Comparison of ENCODE assay signal across 20 mouse cellular contexts in the genomic region with DNA sequence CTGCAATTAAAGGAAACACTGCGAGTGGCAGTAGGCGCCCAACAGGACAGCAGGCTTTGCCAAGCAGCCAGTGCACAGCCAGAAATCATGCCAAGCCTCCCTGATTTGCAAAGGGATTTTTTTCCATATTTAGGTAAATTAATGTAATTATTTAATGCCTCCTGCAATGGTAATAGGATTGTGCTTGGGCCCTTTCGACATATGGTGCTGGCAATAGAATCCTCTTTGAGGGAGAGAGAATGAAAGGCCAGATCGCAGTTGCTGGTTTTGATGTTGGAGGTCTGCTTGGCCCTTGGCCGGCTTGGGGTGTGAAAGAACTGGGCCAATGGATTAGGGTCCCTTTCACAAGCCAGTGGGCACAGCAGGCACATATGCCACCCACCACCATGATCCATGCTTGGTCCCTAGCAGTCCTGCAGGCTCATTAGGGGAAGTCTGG.
DNase-seq lines count a peak whose midpoint lies in the region; ATAC-seq and TF ChIP-seq lines count a peak whose summit lies in the region.
"Had no signal": no experiment of that assay in that cellular context is flagged by ENCODE, and none has a peak within 500 bp of the region (broad histone marks: within the 10 kb centered on the region; RNA-seq: fewer than 3 reads in every experiment).

No protein-coding gene starts in this region.

- no peak overlapping the region for H3K4me3 ChIP-seq in forebrain, embryonic 13.5 days
- H3K4me3 ChIP-seq in forebrain, embryonic 10.5 days = no peak overlapping the region
- H3K4me3 ChIP-seq in midbrain, embryonic 11.5 days (ENCODE audit: low read depth, low read length) = no peak overlapping the region
- H3K4me3 ChIP-seq in midbrain, embryonic 14.5 days (replicated peaks; ENCODE audit: low read depth, low read length) = no peak overlapping the region
- H3K4me3 ChIP-seq in limb, embryonic 14.5 days (replicated peaks; ENCODE audit: low read length) = no peak overlapping the region
- H3K4me3 ChIP-seq: midbrain, embryonic 12.5 days; myocyte; neural tube, embryonic 15.5 days had no signal

- H3K27me3 ChIP-seq in forebrain, embryonic 13.5 days = no peaks in the 10 kb centered on the region
- no peaks in the 10 kb centered on the region for H3K27me3 ChIP-seq in forebrain, embryonic 10.5 days (ENCODE audit: poor library complexity, severe bottlenecking)
- no peaks in the 10 kb centered on the region for H3K27me3 ChIP-seq in midbrain, embryonic 11.5 days (ENCODE audit: control insufficient read depth, insufficient read depth, low read length)
- no peaks in the 10 kb centered on the region for H3K27me3 ChIP-seq in midbrain, embryonic 14.5 days (ENCODE audit: control insufficient read depth, insufficient read depth, low read length)
- H3K27me3 ChIP-seq in limb, embryonic 14.5 days (ENCODE audit: control insufficient read depth, insufficient read depth, low read length) = no peaks in the 10 kb centered on the region
- H3K27me3 ChIP-seq: midbrain, embryonic 12.5 days; neural tube, embryonic 15.5 days had no signal

- H3K9me3 ChIP-seq in forebrain, embryonic 13.5 days (replicated peaks) = no peaks in the 10 kb centered on the region
- no peaks in the 10 kb centered on the region for H3K9me3 ChIP-seq in forebrain, embryonic 10.5 days
- H3K9me3 ChIP-seq in midbrain, embryonic 11.5 days (ENCODE audit: control insufficient read depth, low read length) = no peaks in the 10 kb centered on the region
- H3K9me3 ChIP-seq in midbrain, embryonic 14.5 days (ENCODE audit: control insufficient read depth, low read length) = no peaks in the 10 kb centered on the region
- no peaks in the 10 kb centered on the region for H3K9me3 ChIP-seq in limb, embryonic 14.5 days (ENCODE audit: control insufficient read depth, low read length)
- H3K9me3 ChIP-seq: midbrain, embryonic 12.5 days; neural tube, embryonic 15.5 days had no signal

- H3K4me2 ChIP-seq in forebrain, embryonic 13.5 days = no peak overlapping the region
- no peak overlapping the region for H3K4me2 ChIP-seq in midbrain, embryonic 11.5 days
- no peak overlapping the region for H3K4me2 ChIP-seq in midbrain, embryonic 14.5 days (ENCODE audit: low read length)
- H3K4me2 ChIP-seq in limb, embryonic 14.5 days (replicated peaks; ENCODE audit: low read depth, low read length, severe bottlenecking) = no peak overlapping the region
- H3K4me2 ChIP-seq: hindbrain, embryonic 14.5 days; midbrain, embryonic 12.5 days; neural tube, embryonic 15.5 days had no signal

- 69% methylated on average over 5 of the region's 5 CpGs for WGBS in forebrain, embryonic 13.5 days
- 91% methylated on average over 5 of the region's 5 CpGs for WGBS in forebrain, embryonic 10.5 days
- 90% methylated on average over 5 of the region's 5 CpGs for WGBS in midbrain, embryonic 11.5 days
- WGBS in midbrain, embryonic 14.5 days = 87% methylated on average over 5 of the region's 5 CpGs
- WGBS in limb, embryonic 14.5 days = 65% methylated on average over 5 of the region's 5 CpGs

- peak; percentile 79; the same call in 1 of the 2 replicates for ATAC-seq in forebrain, embryonic 13.5 days
- ATAC-seq in midbrain, embryonic 11.5 days (ENCODE audit: low FRiP score) = no peak
- ATAC-seq in midbrain, embryonic 14.5 days (ENCODE audit: low FRiP score, low TSS enrichment) = no peak
- ATAC-seq in limb, embryonic 14.5 days (ENCODE audit: low FRiP score, low read depth) = no peak

- H3K27ac ChIP-seq in forebrain, embryonic 13.5 days = no peak overlapping the region
- no peak overlapping the region for H3K27ac ChIP-seq in forebrain, embryonic 10.5 days
- H3K27ac ChIP-seq in midbrain, embryonic 11.5 days (ENCODE audit: low read depth, low read length) = no peak overlapping the region
- no peak overlapping the region for H3K27ac ChIP-seq in midbrain, embryonic 14.5 days (replicated peaks; ENCODE audit: low read depth, low read length)
- peak overlapping the region; percentile 28; the same call in 1 of the 2 replicates for H3K27ac ChIP-seq in limb, embryonic 14.5 days (replicated peaks; ENCODE audit: low read depth, low read length)
- H3K27ac ChIP-seq: hindbrain, embryonic 14.5 days; midbrain, embryonic 12.5 days; neural tube, embryonic 15.5 days had no signal

- DNase-seq in forebrain, embryonic 10.5 days (ENCODE audit: extremely low spot score, low spot score) = no peak
- peak; percentile 62 for DNase-seq in midbrain, embryonic 11.5 days (ENCODE audit: low spot score, missing footprints)
- no peak for DNase-seq in midbrain, embryonic 14.5 days
- peak; percentile 34 for DNase-seq in cerebellum, adult 9-11 months
- no peak for DNase-seq in limb, embryonic 14.5 days (ENCODE audit: low spot score)
- DNase-seq in heart, adult 18-20 months = no peak
- no peak for DNase-seq in urinary bladder, postnatal 4 days (ENCODE audit: low spot score in 2 of 2)
- DNase-seq: gastrocnemius, postnatal 14 days; heart, postnatal 14 days; kidney, adult 11 months; kidney, postnatal 14 days; layer of hippocampus, adult 9-11 months; lung, adult 18-20 months; lung, postnatal 4 days; spleen, adult 18-20 months had no signal

- no peak overlapping the region for H3K9ac ChIP-seq in forebrain, embryonic 13.5 days
- no peak overlapping the region for H3K9ac ChIP-seq in midbrain, embryonic 11.5 days (ENCODE audit: low read length)
- no peak overlapping the region for H3K9ac ChIP-seq in midbrain, embryonic 14.5 days (replicated peaks; ENCODE audit: low read length)
- no peak overlapping the region for H3K9ac ChIP-seq in limb, embryonic 14.5 days (ENCODE audit: low read depth, low read length, severe bottlenecking)
- H3K9ac ChIP-seq: hindbrain, embryonic 14.5 days; midbrain, embryonic 12.5 days; neural tube, embryonic 15.5 days had no signal

- TF ChIP-seq POLR2A in limb, embryonic 14.5 days (IDR thresholded peaks at IDR 0.05; ENCODE audit: borderline replicate concordance, extremely low read depth, insufficient read depth, insufficient read length) = no peak

- H3K4me1 ChIP-seq in forebrain, embryonic 13.5 days = no peaks in the 10 kb centered on the region
- H3K4me1 ChIP-seq in forebrain, embryonic 10.5 days = no peaks in the 10 kb centered on the region
- no peaks in the 10 kb centered on the region for H3K4me1 ChIP-seq in midbrain, embryonic 11.5 days (ENCODE audit: control insufficient read depth, insufficient read depth, low read length)
- H3K4me1 ChIP-seq in midbrain, embryonic 14.5 days (ENCODE audit: control insufficient read depth, insufficient read depth, low read length) = no peaks in the 10 kb centered on the region
- H3K4me1 ChIP-seq in limb, embryonic 14.5 days (ENCODE audit: control insufficient read depth, insufficient read depth, low read length) = no peaks in the 10 kb centered on the region
- H3K4me1 ChIP-seq: midbrain, embryonic 12.5 days; neural tube, embryonic 15.5 days had no signal

- no peaks in the 10 kb centered on the region for H3K36me3 ChIP-seq in forebrain, embryonic 13.5 days (ENCODE audit: poor library complexity, severe bottlenecking)
- H3K36me3 ChIP-seq in forebrain, embryonic 10.5 days (replicated peaks) = no peaks in the 10 kb centered on the region
- no peaks in the 10 kb centered on the region for H3K36me3 ChIP-seq in midbrain, embryonic 11.5 days (ENCODE audit: control insufficient read depth, insufficient read depth, low read length)
- H3K36me3 ChIP-seq in midbrain, embryonic 14.5 days (ENCODE audit: control insufficient read depth, insufficient read depth, low read length) = no peaks in the 10 kb centered on the region
- no peaks in the 10 kb centered on the region for H3K36me3 ChIP-seq in limb, embryonic 14.5 days (ENCODE audit: control insufficient read depth, insufficient read depth, low read length)
- H3K36me3 ChIP-seq: midbrain, embryonic 12.5 days; neural tube, embryonic 15.5 days had no signal

Comparison
In these comparisons a context has a peak if more than half of its experiments do, and no peak if none do; other contexts are left out.
1. DNase-seq: peak in midbrain, embryonic 11.5 days (single experiment) and cerebellum, adult 9-11 months (single experiment); none in forebrain, embryonic 10.5 days (single experiment), midbrain, embryonic 14.5 days (single experiment), limb, embryonic 14.5 days (single experiment), heart, adult 18-20 months (0 of 2) and urinary bladder, postnatal 4 days (0 of 2).